Mouse (Mus musculus): ENCODE measurements around the gene Mthfsd. TPM values are rescaled to one million over a fixed set of nuclear protein-coding genes. Genes with fewer than 3 reads are reported as not detected.
A peak's percentile ranks its signal among the peaks of the same experiment; 100 is the strongest.

Gene Mthfsd
- polyA plus RNA-seq, 1 experiment from 2014 or later = 60.0 TPM

GRCm38 (mm10) chr8:121120456-121121419, 12.5 kb upstream of the Mthfsd start:
- H3K4me3 ChIP-seq = peak overlapping the region; percentile 46
- H3K4me1 ChIP-seq = peaks cover 19% of the 10 kb centered on the region
- no peak for ATAC-seq (ENCODE audit: low FRiP score)
- peaks cover 97% of the 10 kb centered on the region for H3K27me3 ChIP-seq
- peak overlapping the region; percentile 42; the same call in 1 of the 2 replicates for H3K9ac ChIP-seq
- peak overlapping the region; percentile 34 for H3K4me2 ChIP-seq (replicated peaks)
- no peaks in the 10 kb centered on the region for H3K36me3 ChIP-seq
- H3K9me3 ChIP-seq (replicated peaks) = peaks cover 9% of the 10 kb centered on the region; the same call in 1 of the 2 replicates
- WGBS = 8% methylated on average over 17 of the region's 17 CpGs
- no peak overlapping the region for H3K27ac ChIP-seq

DNA sequence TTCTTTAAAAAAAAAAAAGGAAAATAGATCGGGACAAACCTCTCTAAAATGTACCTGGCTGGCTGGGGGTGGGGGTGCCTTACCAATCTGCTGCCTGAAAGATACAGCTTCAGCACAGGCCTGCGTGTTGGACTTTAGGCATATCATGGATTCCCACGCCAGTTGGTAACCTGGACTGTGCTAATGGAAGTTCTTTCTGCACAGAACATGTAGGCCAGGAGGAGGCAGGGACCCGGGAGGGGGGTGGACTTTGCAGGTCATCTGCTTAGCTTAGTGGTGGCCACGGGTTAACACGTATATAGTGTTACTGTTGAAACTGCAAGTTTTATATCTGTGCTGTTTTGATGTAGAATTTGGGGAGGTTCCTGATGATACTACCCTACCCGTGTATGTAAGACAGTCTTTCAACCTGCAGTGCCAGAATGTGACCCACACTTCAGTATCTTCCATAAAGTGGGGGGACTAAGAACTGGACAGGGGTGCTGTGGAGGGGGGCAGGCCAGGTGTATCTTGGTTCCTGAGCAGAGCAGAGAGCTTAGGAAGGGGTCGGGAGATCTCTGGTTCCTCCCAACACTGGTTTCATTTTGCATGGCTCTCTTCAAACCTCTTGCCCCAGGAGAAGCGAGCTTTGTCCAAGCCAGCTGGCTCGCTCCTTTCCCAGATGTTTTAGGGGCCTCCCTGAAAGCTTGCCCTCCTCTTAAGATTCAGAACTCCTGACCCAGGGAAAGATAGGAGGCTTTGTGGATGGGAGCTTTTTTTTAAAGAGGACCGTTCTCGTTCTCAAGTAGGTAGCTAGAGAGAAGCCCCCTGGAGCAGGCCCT, 11.7 kb upstream of the Mthfsd start:
- peak overlapping the region; percentile 34 for H3K4me2 ChIP-seq (replicated peaks)

DNA sequence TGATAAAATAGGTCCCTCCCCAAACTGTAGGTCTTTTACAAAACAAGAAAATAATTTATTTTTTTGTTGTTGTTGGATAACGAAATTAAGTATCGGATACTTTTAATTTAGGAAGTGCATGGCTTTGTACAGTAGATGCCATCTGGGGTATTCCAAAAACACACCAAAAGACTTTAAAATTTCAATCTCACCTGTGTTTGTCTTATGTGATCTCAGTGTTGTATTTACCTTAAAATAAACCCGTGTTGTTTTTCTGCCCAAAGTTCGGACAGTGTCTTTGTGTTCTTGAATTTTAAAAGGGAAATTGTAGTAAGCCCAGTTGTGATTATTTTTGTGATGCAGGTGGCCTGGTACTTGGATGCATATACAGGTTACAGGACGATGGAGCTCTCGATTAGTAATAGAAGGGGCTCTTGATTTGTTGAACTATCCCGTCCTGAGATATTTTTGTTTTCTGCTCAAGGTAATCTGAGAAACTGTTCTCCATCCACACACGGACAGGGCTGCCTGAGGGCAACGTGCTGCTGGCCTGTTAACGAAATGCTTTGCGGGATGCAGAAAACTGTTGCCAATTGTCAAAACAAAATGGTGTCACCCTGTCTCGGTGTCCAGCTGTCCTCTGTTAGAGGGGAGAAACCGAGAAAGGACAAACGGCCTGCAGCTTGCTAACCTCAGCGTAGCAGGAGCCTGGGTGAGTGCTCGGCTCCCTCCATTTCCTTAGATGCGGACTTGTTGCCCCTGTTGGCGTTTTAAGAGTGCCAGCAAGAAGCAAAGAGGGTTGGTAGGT, 10.6 kb upstream of the Mthfsd start:
- Histone ChIP-seq H3K36me3 (no peaks in the 10 kb centered on the region), H3K9me3 (replicated peaks) (0 out of 2 replicates have a peak, but pooled peaks cover 3% of the 10 kb centered on the region), H3K27ac (no peak overlapping the region), H3K27me3 (peaks cover 96% of the 10 kb centered on the region), H3K4me3 (peak overlapping the region; percentile 46), H3K4me2 (replicated peaks) (peak overlapping the region; percentile 60), H3K4me1 (peaks cover 13% of the 10 kb centered on the region), H3K9ac (no peak overlapping the region; the same call in 1 of the 2 replicates)
- ATAC-seq (ENCODE audit: low FRiP score) = no peak
- 2% methylated on average over 18 of the region's 18 CpGs for WGBS

More for the DNA sequence above, 11.7 kb upstream of the Mthfsd start:
- peaks cover 96% of the 10 kb centered on the region for H3K27me3 ChIP-seq
- H3K9ac ChIP-seq = peak overlapping the region; percentile 42
- H3K27ac ChIP-seq = no peak overlapping the region
- no peaks in the 10 kb centered on the region for H3K36me3 ChIP-seq
- 3% methylated on average over 12 of the region's 12 CpGs for WGBS
- ATAC-seq (ENCODE audit: low FRiP score) = no peak
- H3K4me1 ChIP-seq = peaks cover 13% of the 10 kb centered on the region
- H3K4me3 ChIP-seq = peak overlapping the region; percentile 46
- peaks cover 9% of the 10 kb centered on the region; the same call in 1 of the 2 replicates for H3K9me3 ChIP-seq (replicated peaks)

- Histone ChIP-seq H3K27ac (peak overlapping the region; percentile 84), H3K4me2 (replicated peaks) (peak overlapping the region; percentile 60), H3K4me3 (peak overlapping the region; percentile 46)
Measured at GRCm38 (mm10) chr8:121117906-121118305, 9.7 kb upstream of the Mthfsd start.

DNA sequence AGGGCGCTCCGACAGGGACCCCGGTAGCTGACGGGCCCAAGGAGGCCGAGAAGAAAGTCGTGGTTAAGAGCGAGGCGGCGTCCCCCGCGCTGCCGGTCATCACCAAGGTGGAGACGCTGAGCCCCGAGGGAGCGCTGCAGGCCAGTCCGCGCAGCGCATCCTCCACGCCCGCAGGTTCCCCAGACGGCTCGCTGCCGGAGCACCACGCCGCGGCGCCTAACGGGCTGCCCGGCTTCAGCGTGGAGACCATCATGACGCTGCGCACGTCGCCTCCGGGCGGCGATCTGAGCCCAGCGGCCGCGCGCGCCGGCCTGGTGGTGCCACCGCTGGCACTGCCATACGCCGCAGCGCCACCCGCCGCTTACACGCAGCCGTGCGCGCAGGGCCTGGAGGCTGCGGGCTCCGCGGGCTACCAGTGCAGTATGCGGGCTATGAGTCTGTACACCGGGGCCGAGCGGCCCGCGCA, 9.0 kb upstream of the Mthfsd start:
- Histone ChIP-seq H3K4me3 (peak overlapping the region; percentile 46), H3K4me1 (peaks cover 13% of the 10 kb centered on the region), H3K9ac (peak overlapping the region; percentile 67), H3K27me3 (peaks cover 93% of the 10 kb centered on the region), H3K27ac (peak overlapping the region; percentile 84; the same call in 1 of the 2 replicates), H3K9me3 (replicated peaks) (0 out of 2 replicates have a peak, but pooled peaks cover 3% of the 10 kb centered on the region), H3K4me2 (replicated peaks) (peak overlapping the region; percentile 60), H3K36me3 (no peaks in the 10 kb centered on the region)
- WGBS = 1% methylated on average over 61 of the region's 62 CpGs
- ATAC-seq (ENCODE audit: low FRiP score) = peak; percentile 24; the same call in 1 of the 2 replicates

More at GRCm38 (mm10) chr8:121117906-121118305, 9.7 kb upstream of the Mthfsd start:
- Histone ChIP-seq H3K4me1 (peaks cover 13% of the 10 kb centered on the region), H3K27me3 (peaks cover 93% of the 10 kb centered on the region), H3K9me3 (replicated peaks) (0 out of 2 replicates have a peak, but pooled peaks cover 3% of the 10 kb centered on the region), H3K36me3 (no peaks in the 10 kb centered on the region), H3K9ac (peak overlapping the region; percentile 67)
- no peak for ATAC-seq (ENCODE audit: low FRiP score)
- WGBS = under 1% methylated on average over 28 of the region's 28 CpGs

DNA sequence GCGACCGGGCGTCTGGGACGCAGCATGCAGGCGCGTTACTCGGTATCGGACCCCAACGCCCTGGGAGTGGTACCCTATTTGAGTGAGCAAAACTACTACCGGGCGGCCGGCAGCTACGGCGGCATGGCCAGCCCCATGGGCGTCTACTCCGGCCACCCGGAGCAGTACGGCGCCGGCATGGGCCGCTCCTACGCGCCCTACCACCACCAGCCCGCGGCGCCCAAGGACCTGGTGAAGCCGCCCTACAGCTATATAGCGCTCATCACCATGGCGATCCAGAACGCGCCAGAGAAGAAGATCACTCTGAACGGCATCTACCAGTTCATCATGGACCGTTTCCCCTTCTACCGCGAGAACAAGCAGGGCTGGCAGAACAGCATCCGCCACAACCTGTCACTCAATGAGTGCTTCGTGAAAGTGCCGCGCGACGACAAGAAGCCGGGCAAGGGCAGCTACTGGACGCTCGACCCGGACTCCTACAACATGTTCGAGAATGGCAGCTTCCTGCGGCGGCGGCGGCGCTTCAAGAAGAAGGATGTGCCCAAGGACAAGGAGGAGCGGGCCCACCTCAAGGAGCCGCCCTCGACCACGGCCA, 8.5 kb upstream of the Mthfsd start:
- peak overlapping the region; percentile 67 for H3K9ac ChIP-seq
- peak overlapping the region; percentile 46 for H3K4me3 ChIP-seq
- WGBS = under 1% methylated on average over 55 of the region's 55 CpGs
- peaks cover 92% of the 10 kb centered on the region for H3K27me3 ChIP-seq
- 0 out of 2 replicates have a peak, but pooled peaks cover 3% of the 10 kb centered on the region for H3K9me3 ChIP-seq (replicated peaks)
- H3K36me3 ChIP-seq = no peaks in the 10 kb centered on the region
- peak overlapping the region; percentile 60 for H3K4me2 ChIP-seq (replicated peaks)
- ATAC-seq (ENCODE audit: low FRiP score) = 0 out of 2 replicates have a peak, but pooled peaks have one; percentile 39
- H3K4me1 ChIP-seq = peaks cover 13% of the 10 kb centered on the region
- H3K27ac ChIP-seq = peak overlapping the region; percentile 84

DNA sequence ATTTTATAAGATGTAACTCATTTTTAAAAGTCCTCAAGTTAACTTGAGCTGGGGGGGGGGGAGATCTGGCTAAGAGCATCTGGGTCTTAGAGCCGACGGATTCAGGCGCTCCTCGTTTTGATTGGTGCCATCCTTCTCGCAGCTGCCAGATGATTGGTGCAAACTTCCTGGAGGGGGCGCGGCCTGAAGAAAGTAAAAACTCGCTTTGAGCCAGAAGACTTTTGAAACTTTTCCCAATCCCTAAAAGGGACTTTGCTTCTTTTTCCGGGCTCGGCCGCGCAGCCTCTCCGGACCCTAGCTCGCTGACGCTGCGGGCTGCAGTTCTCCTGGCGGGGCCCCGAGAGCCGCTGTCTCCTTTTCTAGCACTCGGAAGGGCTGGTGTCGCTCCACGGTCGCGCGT, 7.8 kb upstream of the Mthfsd start, which contains the start of gene Foxc2:
Gene Foxc2 (plus strand): TSS at position 224 of the 400 bp plus-strand sequence.
- peak within 1 kb of the TSS; percentile 84 for H3K27ac ChIP-seq
- peaks cover 13% of the 10 kb centered on the region for H3K4me1 ChIP-seq
- ATAC-seq (ENCODE audit: low FRiP score) = no peak
- 0 out of 2 replicates have a peak, but pooled peaks cover 3% of the 10 kb centered on the region for H3K9me3 ChIP-seq (replicated peaks)
- no peaks in the 10 kb centered on the region for H3K36me3 ChIP-seq
- H3K27me3 ChIP-seq = peaks cover 91% of the 10 kb centered on the region
- peak within 1 kb of the TSS; percentile 60 for H3K4me2 ChIP-seq (replicated peaks)
- peak within 1 kb of the TSS; percentile 46 for H3K4me3 ChIP-seq
- peak within 1 kb of the TSS; percentile 67 for H3K9ac ChIP-seq
- WGBS = under 1% methylated on average over 23 of the region's 25 CpGs

DNA sequence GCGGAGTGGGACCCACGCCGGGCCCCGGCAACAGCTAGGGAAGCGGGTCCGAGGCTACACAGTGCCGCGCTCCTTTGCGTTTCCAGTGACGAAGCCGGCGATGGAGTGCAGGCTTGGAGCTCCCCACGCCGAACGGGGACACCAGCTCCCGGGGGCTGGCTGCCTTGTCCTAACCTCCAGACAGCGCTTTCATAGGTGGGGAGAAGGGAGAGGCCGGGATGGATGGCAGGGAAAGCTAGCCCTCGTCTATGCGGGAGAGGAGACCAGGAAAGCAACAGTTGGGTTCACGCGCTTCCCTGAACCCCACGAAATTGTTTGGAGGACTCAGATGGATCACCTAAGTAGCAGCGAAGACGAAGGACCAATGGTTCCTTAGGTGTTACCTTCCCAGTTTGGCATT, 6.9 kb upstream of the Mthfsd start:
- no peak overlapping the region for H3K27ac ChIP-seq
- no peak for ATAC-seq (ENCODE audit: low FRiP score)
- no peaks in the 10 kb centered on the region for H3K36me3 ChIP-seq
- peak overlapping the region; percentile 39; the same call in 1 of the 2 replicates for H3K9ac ChIP-seq
- WGBS = under 1% methylated on average over 25 of the region's 25 CpGs
- peaks cover 89% of the 10 kb centered on the region for H3K27me3 ChIP-seq
- 0 out of 2 replicates have a peak, but pooled peaks cover 3% of the 10 kb centered on the region for H3K9me3 ChIP-seq (replicated peaks)
- peaks cover 13% of the 10 kb centered on the region for H3K4me1 ChIP-seq
- H3K4me2 ChIP-seq (replicated peaks) = peak overlapping the region; percentile 29
- H3K4me3 ChIP-seq = peak overlapping the region; percentile 11

DNA sequence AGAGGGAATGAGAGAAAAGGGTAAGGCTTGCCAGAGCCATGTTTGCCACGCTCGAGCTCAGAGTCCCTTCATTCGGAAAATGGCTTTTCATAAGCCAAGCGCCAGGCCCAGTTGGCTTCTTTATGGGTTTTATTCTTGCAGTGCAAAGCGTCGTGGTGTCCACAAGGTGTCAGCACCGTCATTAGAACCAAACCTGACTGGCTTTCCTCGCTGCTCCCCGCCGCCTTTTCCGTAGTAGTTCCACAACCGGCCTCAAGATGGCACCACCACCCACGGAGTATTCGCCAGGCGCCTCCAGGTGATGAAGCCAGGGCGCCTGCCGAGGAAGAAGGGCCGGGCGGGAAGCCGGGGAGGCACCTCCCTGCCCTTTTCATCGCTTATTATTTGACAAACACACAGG, 5.1 kb upstream of the Mthfsd start:
- peaks cover 80% of the 10 kb centered on the region for H3K27me3 ChIP-seq
- no peaks in the 10 kb centered on the region for H3K36me3 ChIP-seq
- no peak; the same call in 1 of the 2 replicates for ATAC-seq (ENCODE audit: low FRiP score)
- no peak overlapping the region for H3K4me3 ChIP-seq
- H3K9me3 ChIP-seq (replicated peaks) = 0 out of 2 replicates have a peak, but pooled peaks cover 3% of the 10 kb centered on the region
- H3K27ac ChIP-seq = no peak overlapping the region
- H3K9ac ChIP-seq = no peak overlapping the region
- WGBS = under 1% methylated on average over 21 of the region's 21 CpGs
- no peak overlapping the region for H3K4me2 ChIP-seq (replicated peaks)
- H3K4me1 ChIP-seq = peaks cover 19% of the 10 kb centered on the region

- Histone ChIP-seq H3K4me3 (no peak overlapping the region), H3K9me3 (replicated peaks) (no peaks in the 10 kb centered on the region), H3K4me1 (peaks cover 22% of the 10 kb centered on the region), H3K4me2 (replicated peaks) (no peak overlapping the region), H3K36me3 (peaks cover 2% of the 10 kb centered on the region; the same call in 1 of the 2 replicates), H3K27ac (no peak overlapping the region), H3K9ac (no peak overlapping the region), H3K27me3 (peaks cover 61% of the 10 kb centered on the region)
- no peak for ATAC-seq (ENCODE audit: low FRiP score)
- WGBS = 46% methylated on average over 7 of the region's 7 CpGs
Measured at GRCm38 (mm10) chr8:121111145-121111907, 3.1 kb upstream of the Mthfsd start.
